Mouse (Mus musculus) spleen, adult 18-20 months (tissue): ENCODE data around the gene Thsd4.
"Not testable (repeated sequence)": the region's sequence is repeated elsewhere in the genome, so short reads cannot be mapped to it uniquely, and the experiment has no call there.

ENCODE experiments used
- DNase-seq, 2 experiments: peaks; one replicate each; pipeline ENCODE4 v3.0.0; 2022; ENCODE audit warnings: mixed read lengths in 2 of 2

Thsd4 gene

DNA sequence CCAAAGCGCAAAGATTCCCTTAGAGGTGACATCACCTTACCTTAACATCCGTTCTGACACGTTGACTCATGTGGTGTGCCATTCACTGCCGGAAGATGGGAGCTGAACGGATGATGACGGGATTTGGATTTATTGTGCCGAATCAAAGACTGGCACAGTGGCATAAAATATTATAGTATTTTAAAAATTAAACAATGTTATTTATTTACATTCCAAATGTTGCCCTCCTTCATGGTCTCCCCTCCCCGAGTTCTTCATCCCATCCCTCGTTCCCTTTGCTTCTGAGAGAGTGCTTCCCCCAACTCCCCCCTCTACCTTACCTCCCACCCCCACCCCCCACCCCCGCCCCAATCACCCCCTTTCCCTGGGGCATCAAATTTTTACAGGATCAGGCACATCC lies 561.3 kb downstream of the Thsd4 start, which contains the start of gene Nr2e3:
Gene Nr2e3 (minus strand): TSS at position 101 of the 400 bp plus-strand sequence.
- DNase-seq = no peak

DNA sequence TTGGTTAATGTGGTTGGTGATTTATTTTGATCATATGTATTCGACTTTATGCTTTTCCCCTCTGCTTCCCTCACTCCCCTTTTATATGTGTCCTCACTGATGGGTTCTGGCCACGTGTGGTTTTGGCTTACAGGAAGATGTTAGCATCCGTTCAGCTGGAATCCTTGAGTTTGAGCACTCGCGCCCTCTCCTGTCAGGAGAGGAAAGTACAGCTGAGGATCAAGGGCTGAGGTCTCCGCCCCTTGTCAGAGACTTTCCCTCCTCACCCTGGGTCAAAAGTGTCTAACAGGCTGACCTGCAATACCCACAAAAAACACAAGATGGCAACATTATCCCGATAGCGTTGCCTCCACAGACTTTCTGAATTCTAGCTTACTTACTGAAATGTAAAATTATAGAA lies 562.6 kb downstream of the Thsd4 start:
- DNase-seq = peak; percentile 38 to 52

DNA sequence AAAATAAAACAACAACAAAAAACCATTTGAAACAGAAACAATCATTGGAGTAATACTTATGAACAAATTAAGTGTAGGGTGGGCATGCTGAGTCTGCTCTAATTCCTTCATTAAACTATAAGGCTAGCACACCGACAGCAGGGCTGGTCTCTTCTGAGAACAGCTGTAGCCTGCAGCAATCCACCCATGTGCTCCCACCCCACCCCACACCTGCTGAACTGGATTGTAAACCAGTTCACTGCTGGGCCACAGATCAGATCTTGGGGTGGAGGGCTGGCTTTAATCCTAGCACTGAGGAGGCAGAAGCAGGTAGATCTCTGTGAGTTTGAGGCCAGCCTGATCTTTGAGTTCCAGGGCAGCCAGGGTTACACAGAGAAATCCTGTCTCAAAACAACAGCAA lies 563.7 kb downstream of the Thsd4 start:
- not testable (repeated sequence) for DNase-seq

DNA sequence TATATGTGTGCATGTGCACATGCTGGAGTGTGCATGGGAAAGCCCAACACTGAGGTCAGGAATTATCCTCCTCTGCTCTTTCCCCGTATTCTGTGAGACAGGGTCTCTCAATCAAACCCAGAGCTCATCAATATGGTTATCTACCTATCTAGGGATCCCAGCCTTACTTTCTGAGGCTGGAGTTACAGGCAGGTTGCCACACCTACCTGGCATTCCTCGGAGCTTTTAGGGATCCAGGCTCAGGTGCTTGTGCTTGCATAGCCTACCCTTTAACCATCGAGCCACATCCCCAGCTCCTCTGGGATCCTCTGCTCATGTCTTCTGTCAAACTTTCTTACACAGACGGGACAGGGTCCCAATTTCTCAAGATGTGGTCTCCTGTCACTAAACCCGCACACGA lies 565.4 kb downstream of the Thsd4 start:
- no peak for DNase-seq

DNA sequence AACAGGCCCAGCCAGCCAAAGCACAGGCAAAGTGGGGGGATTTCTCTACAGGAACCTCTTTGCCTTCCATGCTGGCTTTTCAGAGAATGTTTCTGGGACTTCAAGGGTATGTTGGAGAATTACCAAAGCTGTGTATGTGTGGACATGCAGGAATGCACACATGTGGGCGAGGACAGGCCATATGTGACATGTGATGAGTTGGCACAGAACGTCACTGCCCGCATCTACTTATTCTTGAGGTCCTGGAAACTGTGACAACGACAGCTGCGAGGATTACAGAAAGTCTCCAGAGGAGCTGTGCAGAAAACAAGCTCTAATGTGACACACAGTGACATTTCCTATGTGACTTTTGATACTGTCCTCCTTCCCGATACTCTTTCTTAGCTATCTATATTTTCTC lies 566.2 kb downstream of the Thsd4 start:
- no peak for DNase-seq

DNA sequence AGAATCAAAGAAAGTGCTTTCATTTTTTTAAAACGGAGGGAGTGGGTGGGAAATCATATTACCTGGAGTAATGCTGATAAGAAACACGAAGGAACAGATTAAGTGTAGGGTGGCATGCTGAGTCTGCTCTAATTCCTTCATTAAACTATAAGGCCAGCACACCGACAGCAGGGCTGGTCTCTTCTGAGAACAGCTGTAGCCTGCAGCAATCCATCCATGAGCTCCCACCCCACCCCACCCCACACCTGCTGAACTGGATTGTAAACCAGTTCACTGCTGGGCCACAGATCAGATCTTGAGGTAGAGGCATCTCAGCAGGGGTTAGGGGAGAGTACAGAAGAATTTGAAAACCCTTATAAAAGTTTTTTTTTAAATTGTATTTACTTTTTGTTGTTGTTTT lies 566.6 kb downstream of the Thsd4 start:
- DNase-seq = no peak

DNA sequence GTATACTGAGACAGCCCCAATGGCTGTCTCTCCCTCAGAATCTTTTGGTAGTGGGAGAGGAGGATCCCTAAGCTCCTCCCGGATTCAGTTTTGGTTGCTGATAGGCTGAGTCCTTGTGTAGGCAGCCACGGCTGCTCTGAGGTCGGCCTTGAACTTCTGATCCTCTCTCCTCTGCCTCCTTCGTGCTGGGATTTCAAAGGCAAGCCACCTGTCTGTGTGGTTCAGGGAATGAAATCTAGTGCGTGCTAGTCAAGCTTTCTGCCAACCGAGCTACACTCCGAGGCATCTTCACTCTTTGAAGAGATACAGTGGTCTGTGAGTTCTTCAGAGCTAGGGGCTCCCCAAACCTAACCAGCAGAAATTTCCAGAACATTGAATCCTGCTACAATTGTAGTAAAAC lies 568.3 kb downstream of the Thsd4 start:
- DNase-seq = no peak

DNA sequence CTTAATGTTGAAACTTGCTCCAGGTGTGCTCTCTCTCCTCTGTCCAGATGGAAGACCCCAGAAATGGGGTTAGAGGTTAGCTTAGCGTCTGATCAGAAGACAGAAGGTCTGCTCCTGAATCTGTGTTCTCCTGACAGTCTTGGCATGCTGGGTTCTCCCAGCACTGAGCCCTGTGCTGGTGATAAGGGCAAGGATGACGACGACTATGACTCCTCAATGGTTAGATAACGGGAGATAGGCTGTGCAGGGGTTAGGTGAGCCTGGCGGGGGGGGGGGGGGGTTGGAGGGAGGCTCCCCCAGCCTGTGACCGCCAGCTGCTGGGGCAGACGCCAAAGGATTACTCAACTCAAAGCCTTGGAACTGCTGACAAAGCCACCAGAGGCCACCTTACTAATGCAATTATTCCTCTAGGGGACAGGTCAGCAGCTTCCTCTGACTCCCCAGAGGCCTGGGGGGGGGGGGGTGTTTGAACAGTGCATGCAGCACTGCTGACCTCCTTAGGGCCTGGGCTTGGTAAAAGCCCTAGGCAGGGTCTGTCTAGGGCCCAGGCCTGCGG lies 569.3 kb downstream of the Thsd4 start:
- DNase-seq = no peak

DNA sequence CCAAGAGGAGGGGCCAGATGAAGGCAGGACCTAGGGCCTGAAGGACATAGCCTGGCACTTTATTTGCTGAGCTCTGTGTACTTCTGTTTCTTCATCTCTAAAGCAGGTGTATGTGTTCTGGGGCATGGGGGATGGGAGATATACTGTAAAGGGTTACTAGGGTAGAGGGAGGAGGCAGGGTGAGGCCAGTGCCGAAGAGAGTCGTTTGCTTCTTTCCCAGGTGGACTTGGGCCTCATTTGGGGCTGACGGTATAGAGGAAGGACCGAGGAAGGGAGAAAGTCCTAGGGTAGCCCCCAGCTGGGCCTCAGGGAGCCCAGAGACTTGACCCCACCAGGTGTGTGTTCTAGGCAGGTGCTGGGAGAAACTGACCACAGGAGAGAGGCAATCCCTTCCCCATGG lies 569.9 kb downstream of the Thsd4 start:
- no peak for DNase-seq

DNA sequence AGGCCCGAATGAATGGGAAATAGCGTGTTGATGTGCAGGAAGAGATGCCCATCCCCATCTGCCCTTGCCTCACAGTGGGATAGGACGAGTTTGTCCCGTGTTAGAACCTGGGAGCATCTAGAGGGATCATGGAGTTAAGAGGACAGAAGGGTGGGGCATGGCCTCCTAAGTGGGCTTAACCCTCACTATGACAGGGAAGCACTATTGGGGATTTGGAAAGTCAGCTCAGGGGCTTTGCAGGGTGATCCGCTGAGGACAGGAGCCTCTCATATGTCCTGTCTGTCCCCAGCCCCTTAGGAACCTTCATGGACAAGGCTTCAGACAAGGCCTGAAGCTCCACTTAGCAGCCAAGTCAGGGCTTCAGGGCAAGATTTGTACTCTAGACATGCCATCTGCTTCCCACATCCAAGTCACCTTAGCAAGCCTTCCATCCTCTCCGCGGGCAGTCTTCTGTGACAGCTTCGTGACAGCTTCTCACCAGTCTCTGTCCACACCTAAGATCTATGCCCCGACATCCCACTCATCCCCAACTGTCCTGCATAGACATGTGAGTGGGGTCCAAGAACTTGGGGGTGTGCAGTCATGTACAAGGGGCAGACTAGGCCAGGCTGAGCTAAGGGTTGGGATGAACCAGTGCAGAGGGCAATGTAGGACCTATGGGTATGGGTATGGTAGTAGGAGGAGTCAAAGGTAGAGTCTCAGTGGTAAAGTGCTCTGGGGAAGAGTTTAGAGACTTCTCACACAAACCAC lies 570.7 kb downstream of the Thsd4 start:
- DNase-seq = no peak

DNA sequence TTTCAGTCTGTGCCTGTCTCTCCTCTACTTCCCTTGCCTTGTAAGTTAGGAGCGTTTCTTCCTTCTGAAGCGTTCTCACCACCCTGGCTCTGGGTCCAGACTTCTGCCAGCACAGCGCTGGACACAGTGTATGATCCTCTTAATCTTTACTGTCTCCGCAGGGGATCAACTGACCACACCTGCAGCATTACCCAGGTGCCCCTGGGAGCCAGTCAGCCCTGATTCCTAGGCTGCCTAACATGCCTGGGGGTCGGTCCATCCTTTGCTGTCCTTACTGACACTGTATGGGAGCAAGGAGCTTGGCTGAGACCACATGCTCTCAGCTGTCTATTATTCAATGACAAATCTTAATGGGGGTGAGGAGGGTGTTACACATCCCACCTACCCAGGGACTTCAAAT lies 571.9 kb downstream of the Thsd4 start:
- no peak for DNase-seq

DNA sequence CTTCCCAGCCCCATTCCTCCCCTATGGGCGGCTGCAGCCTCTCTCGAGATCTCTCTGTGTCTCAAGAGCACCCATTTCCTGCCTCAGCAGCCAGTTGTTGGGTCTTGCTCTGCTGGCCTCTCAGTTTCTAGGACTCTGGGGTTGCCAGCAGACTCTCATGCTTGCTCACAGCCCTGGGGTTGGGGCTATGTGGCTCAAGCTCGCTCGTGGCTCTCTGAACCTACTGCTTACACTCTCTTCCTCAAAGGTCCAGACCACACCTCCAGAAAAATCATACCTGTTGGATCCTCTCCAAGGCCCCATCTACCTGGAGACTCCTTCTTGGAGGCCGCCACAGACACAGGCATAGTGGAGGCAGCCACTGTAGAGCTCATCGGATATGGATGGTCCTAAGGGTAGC lies 572.3 kb downstream of the Thsd4 start:
- DNase-seq = no peak

DNA sequence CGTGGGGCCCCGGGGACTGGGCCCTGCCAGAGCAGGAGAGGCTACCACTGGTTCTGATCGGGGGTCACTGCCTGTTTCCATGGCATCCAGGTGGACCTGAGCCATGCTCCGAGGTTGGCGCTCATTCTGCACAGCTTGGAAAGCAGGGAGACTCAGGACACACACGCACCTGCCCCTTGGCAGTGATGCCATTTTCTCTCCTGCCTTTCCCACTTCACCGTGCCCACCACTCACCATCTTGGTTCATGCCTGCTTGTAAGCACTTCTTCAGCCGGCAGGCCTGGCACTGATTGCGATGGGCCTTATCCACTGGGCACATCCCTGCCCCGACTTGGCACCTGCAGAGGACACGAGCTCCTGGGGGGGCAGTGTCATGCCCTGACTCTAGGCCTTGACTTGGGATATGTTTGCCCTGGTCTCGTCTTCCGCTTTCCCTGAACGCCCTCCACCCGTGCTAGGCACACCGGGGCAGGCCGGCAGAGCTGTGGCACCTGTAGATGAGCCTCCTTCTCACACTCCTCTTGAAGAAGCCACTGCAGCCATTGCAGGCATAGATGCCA lies 573.1 kb downstream of the Thsd4 start:
- no peak for DNase-seq

DNA sequence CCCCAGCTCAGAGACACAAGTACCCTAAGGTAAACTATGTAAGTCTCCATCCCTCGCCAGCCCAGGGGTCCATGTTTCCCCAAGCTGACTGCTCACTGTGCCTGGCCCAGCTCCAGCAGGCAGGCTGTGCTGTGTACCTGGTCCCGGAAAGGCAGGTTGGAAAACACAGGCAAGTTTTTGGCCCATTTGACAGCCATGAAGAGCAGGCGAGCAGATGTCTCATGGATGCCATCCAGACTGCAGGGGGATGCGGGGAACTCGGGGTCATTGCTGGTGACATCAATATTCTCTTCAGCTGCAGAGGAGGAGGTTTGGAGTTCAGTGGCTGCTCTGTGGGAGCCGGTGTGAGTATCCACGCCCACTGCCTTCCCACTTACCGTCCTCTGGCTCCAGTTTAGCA lies 573.6 kb downstream of the Thsd4 start:
- DNase-seq = no peak

DNA sequence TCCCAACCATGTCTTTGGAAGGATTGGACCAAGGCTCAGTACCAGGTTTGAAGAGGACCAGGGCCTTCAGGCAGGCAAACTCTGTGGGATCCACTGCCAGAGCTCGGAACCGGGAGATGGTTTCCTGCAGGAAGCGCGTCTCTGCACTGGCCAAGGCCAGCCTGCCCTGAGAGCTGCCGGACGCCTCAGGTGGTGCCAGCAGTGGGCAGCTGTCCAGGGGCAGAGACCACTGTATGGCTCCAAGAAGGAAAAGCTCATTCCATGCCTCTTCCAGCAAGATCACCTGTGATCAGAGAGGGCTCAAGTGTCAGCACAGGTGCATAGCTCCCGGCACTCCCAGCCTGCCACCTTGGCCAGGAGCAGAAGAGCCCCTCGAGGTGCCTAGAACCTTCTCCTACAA lies 574.6 kb downstream of the Thsd4 start:
- no peak for DNase-seq

DNA sequence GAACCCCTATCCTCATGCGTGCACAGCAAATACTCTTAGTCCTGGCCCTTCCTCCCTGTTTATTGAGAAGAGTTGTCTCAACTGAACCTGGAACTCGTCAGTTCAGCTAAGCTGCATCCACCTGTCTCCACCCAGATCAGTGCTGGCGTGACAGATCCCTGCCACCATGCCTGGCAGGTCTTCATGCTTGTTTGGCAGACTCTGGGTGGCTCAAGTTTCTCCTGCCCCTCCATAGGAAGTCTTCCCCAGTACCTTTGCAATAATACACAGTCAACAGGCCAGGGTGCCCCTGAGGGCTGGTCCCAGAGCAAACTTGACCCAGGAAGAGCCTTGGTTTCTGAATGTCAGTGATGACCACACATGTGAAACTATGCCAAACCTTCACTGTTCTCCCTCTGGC lies 576.6 kb downstream of the Thsd4 start:
- no peak for DNase-seq

DNA sequence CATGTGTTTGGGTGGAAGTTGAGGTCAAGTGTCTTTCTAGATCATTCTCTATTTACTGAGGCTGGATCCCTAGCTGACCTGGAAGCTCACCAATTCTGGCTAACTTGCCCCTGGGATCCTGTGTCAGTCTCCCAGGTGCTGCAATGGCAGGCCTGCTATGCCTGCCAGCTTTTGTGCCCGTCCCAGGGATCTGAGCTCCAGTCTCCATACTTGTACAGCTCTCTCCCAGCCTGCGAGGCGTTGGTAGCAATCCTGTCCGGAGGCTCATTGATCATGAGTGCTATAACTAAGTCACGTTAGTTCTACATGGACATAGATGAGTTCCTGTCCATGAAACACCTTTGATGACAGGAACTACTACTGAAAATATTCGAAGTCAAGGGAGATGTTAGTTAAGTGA lies 578.0 kb downstream of the Thsd4 start:
- no peak for DNase-seq

DNA sequence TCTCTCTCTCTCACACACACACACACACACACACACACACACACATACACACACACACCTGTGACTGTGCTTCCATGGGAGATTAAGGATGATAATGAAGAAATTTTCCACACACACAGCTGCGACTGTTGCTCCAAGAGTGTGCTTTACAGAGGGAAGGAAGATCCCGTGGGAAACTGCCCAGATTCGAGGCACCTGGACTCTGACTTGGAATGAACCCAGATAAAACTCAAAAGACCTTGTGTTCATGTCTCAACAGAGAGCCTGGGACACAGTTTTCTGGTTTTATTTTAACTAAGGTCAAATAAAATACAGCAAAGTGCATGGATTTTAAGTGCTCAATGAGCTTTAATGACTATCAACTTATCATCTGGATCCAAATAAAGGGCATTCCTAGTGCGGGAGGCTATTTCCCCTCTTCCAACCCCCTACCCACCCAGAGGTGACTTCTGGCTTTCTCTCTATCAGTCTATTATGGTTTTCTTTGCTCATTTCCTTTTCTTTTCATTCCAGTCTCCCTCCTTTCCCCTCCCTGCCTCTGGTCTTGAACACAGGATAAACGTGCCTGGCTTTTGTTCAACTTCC lies 579.3 kb downstream of the Thsd4 start:
- DNase-seq = no peak

DNA sequence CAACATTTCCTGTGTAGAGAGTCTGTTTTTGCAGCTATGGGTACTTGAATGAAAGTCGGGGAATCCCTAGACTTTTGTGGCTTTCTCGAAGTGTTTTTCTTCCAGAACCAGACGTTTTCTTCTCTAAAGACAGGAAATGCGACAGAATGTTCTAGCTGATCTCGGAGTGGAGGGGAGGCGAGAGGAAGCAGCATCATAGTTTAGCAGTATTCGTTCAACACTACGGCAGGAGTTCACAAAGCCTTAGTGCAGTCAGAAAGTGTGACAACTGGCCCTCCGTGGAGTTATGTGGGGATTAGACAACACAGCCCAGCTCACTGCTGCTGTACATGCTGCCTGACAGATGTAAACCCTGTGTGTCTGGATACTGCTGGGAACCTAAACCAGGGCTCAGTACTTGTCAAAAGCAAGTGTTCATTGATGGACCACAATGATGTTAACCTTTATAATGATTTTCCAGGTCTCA lies 579.9 kb downstream of the Thsd4 start:
- DNase-seq = no peak

DNA sequence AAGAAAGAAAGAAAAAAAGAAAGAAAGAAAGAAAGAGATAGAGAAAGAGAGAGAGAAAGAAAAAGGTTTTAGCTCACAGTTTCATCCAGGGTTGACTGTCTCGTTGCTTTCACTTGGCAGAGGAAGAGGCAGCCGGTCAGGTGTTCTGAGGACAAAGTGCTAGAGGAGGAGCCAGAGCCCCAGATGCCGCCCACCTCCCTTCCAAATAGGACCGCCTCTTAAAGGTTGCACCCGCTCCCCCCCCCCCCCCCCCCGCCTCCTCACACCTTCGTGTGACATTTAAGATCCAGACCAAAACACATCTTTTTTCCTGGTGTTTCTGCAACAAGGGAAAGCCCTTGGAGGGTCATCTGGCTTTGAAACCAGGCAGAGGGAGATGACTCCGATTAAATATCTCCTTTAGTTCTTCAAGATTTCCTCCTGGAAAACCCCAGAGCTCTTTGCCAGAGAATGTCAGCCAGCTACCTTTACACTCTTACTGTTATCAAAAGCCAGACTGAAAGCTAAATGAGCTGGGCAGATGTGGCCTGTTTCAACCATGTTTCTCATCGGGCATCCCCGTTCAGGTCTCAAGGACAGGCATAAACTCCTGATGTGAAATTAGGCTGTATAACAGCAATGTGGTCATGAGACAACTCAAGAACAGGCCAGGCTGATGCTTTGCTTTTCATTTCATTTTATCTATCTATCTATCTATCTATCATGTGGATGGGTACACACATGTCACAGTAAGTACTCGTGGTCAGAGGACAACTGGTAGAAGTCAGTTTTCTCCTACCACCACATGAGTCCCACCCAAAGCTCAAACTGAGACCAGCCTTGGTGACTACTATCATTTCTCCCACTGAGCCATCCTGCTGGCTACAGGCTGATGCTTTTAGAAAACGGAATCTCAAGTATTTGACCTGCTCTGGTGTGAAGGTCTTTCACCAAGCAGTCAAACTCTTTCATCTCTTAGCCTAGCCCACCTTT lies 580.6 kb downstream of the Thsd4 start:
- DNase-seq = no peak

DNA sequence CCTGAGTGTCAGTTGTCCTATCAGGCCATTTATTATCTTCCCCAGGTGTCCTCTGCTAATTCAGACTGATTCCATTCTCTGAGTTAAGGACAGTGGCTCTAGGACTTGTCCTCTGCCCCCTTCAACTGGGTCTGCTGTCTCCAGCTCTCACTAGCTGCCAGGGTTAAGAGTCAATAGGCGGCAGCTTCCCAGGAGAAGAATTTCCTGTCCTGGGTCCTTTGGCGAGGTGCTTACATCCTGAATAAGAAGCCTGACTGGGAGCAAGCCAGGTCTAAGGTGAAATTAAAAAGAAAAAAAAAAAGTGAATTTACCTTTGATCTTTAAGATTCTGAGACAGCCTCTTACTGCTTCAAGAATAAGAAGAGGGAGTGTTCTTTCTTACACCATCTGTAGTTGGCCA lies 582.2 kb downstream of the Thsd4 start:
- DNase-seq = no peak

DNA sequence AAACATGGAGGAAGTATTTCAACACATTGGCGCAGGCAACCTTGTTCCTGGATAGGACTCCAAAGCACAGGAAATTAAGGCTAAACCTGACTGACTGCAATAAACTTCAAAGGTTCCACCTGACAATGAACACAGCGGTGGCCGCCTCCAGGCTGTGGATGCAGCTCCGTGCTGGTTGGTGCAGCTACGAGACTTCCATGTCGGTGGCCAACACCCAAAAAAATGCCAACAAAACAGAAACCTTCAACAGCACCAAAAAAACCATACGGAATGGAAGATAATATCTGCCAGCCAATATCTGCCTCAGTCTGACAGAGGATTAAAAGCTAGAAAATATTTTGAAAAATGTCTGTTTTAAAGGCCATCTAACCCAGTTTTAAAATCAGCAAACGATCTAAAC lies 583.3 kb downstream of the Thsd4 start:
- DNase-seq = no peak

DNA sequence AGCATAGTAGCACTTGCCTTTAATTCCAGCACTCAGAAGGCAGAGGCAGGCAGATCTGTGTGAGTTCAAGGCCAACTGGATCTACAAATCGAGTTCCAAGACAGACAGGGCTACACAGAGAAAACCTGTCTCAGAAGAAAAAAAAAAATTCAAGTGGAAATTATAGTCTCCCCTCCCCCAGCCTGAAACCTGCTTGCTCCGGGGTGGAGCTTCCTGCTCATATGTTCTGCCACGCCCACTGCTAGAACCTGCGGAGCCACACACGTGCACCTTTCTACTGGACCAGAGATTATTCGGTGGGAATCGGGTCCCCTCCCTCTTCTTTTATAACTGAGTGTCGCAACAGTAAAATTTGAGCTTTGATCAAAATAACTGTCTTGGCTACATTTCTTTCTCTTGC lies 586.0 kb downstream of the Thsd4 start:
- DNase-seq = not testable (repeated sequence)
